Mouse (Mus musculus): Measurements from ENCODE around the gene Ncf1.

The Ncf1 gene

GRCm38 (mm10) chr5:134229391-134229790 is at the start of gene Ncf1:
Gene Ncf1 (minus strand): TSS chr5:134229625.
- in situ Hi-C loops (cut with MboI, MseI): no loop called here

- in situ Hi-C loops (cut with MboI, MseI): no loop called here
Measured at GRCm38 (mm10) chr5:134277109-134277508, 47.7 kb upstream of the Ncf1 start.

GRCm38 (mm10) chr5:134275556-134275955 is 46.1 kb upstream of the Ncf1 start:
- in situ Hi-C loops (cut with MboI, MseI): no loop called here

- in situ Hi-C loops (cut with MboI, MseI): no loop called here
Measured at GRCm38 (mm10) chr5:134275021-134275420, 45.6 kb upstream of the Ncf1 start.

DNA sequence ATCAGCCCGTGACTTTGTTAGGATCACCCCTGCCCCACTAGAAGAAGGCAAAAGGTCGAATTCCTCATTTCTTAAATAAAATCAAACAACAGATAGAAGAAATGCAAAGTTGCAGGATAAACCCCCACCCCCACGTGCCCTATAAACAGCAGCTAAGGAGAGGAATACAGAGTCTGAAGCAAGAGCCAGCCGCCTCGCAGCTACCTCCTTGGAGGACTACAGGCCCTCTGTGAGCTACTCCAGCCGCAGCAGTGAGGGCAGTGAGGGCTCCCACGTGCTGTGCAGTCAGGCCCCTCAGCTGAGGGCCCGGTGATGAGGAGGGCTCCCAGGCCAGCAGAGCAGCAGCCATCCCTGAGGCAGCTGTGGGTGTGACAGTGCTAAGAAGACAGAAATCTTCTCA is 44.3 kb upstream of the Ncf1 start:
- in situ Hi-C loops (cut with MboI, MseI): no loop called here

- in situ Hi-C loops (cut with MboI, MseI): no loop called here
Measured at GRCm38 (mm10) chr5:134272761-134273160, 43.3 kb upstream of the Ncf1 start.

- in situ Hi-C loops (cut with MboI, MseI): no loop called here
Measured at GRCm38 (mm10) chr5:134271421-134271820, 42.0 kb upstream of the Ncf1 start.

DNA sequence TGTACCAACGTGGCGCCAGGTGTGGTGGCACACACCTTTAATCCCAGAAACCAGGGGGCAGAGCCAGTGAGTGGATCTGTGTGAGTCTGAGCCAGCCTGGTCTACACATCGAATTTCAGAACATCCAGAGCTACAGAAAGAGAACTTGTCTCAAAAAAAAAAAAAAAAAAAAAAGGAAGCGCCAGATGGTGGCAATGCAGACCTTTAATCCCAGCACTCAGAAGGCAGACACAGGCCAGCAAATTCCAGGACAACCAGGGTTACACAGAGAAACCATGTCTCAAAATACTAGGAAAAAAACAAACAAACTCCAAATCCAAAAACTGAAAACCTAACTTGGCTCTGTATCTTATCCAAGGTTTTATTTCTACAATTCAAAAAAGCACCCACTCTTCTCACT is 41.1 kb upstream of the Ncf1 start:
- in situ Hi-C loops (cut with MboI, MseI): no loop called here

DNA sequence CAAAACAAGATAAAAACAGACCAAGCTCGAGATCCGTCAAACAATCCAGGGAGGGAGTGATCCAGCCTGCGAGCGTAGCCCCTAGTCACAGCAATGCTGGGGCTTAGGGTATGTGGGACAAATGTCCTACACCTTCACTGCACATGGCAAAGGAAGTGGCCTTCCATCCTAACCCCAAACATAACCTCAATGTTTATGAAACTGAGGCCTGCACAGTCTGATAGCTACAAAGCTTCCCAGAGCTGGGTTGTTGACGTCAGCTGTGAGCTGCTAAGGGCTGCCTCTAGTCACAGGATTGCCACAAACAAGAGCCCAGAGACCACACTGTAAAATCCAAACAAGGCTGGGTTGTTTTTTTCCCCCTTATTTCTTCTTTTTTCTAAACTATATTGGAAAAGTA is 40.3 kb upstream of the Ncf1 start:
- in situ Hi-C loops (cut with MboI, MseI): no loop called here

- in situ Hi-C loops (cut with MboI, MseI): no loop called here
Measured at GRCm38 (mm10) chr5:134268751-134269150, 39.3 kb upstream of the Ncf1 start.

GRCm38 (mm10) chr5:134266404-134266803 is 37.0 kb upstream of the Ncf1 start:
- in situ Hi-C loops (cut with MboI, MseI): no loop called here

DNA sequence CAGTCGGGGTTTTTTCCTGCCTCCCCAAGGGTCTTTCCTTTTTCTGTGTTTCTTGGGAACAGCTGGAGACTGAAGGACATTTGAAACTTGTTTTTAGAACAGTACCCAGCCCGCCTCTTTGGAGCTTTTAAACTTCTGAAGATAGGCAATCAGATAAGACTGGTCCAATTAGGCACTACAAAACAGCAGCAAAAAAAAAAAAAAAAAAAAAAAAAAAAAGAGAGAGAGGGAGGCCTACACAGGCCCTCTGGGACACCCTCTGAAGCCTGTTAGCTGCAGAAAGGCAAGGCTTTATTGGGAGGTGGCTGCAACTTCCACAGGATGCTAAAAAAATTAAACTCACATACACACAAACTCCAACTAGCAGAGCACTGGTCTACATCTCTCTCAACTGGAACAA is 36.5 kb upstream of the Ncf1 start:
- in situ Hi-C loops (cut with MboI, MseI): no loop called here

DNA sequence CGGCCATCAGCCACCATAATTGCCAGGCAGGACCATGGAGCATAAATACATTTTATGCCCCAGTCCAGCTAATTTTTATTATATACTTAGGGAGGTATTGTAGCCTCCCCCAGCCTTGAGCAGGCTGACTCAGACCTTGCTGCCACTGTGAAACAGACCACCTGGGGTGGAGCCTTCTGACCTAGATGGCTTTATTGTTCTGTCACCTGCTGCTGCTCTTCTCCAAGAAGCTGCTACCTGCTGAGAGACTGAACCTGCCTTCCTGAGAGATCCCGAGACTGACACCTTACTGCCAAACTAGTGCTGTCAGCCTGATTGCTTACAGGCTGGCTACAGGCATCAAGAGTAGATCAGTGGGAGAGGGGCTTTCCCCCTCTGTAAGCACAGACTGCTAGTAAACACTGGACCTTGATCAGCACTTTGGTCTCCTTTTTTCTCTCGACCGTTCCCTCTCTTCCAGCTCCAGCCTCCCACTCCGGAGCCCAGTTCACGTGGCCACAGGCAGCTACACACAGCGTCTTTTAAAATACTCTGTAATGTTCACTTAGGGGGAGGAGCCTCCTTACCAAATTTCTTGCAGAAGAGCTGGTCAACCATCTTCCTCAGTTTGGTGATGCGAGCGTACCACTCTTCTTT is 30.7 kb upstream of the Ncf1 start:
- in situ Hi-C loops (cut with MboI, MseI): no loop called here

GRCm38 (mm10) chr5:134258934-134259333 is 29.5 kb upstream of the Ncf1 start:
- in situ Hi-C loops (cut with MboI, MseI): no loop called here

DNA sequence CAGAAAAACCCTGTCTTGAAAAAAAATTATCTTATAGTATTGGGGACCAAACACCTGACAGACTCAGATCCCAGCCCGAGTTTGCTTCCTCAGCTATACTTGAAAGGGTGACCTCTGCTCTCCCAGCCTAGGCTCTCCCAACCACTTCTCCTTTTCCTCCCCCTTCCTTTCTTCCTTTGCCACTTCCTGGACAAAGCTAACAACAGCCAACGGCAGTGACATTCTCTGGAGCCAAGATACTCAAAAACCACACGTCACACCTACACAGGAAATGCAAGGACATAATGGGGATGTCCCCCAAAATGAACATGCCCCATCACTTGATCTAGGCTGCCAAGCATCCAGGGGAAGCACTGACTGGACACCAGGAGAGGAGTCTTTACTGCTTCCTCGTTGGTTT is 29.0 kb upstream of the Ncf1 start:
- in situ Hi-C loops (cut with MboI, MseI): no loop called here

DNA sequence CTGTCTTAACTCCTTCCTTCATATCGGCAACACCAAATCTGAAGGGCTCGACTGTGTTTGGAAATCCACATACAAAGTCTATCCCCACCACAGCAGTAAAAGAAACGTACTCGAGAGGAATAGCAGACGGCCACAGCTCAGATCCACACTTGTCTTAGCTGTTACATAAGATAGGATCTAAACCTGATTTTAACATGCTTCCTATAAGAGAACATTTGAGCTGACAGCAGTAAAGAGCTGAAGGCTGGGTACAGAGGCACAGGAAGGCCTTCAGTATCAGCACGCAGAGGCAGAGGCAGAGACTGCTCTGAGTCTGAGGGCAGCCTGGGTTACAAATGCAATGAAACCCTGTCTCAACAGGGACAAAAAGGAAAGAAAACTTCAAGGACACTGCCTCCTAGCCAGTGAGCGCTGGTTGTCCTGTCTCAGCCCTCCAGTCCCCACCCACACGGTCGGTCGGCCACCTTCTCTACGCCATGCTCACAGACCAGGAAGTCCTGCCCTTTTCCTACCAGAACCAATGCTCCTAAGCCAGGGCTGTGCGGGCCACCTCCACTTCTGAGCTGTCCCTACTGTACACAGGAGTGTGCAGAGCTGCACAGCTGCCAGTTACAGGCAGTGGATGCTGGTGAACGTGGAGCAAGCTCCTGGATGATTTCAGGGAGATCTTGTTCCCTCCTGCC is 28.1 kb upstream of the Ncf1 start:
- in situ Hi-C loops (cut with MboI, MseI): no loop called here

- in situ Hi-C loops (cut with MboI, MseI): no loop called here
Measured at GRCm38 (mm10) chr5:134255294-134255693, 25.9 kb upstream of the Ncf1 start.

- in situ Hi-C loops (cut with MboI, MseI): no loop called here
Measured at GRCm38 (mm10) chr5:134253806-134254205, 24.4 kb upstream of the Ncf1 start.

DNA sequence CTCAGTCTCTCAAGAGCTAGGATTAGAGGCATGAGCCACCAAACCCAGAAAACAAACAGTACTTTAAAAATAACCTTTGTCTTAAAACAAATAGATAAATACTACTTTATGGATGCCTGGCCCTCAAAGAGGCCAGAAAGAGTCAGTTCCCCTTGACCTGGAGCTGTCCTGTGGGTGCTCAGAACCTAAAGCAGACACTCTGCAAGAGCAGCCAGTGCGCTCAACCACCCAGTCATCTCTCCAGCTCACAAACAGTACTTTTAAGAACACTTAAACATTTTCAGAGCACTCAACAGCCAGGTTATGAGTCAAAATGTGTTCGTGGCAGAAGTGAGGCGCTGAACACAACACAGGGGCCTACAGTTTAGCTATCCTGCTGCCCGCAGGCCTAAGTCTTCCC is 21.7 kb upstream of the Ncf1 start:
- in situ Hi-C loops (cut with MboI, MseI): no loop called here

GRCm38 (mm10) chr5:134250601-134251000 is 21.2 kb upstream of the Ncf1 start:
- in situ Hi-C loops (cut with MboI, MseI): no loop called here

DNA sequence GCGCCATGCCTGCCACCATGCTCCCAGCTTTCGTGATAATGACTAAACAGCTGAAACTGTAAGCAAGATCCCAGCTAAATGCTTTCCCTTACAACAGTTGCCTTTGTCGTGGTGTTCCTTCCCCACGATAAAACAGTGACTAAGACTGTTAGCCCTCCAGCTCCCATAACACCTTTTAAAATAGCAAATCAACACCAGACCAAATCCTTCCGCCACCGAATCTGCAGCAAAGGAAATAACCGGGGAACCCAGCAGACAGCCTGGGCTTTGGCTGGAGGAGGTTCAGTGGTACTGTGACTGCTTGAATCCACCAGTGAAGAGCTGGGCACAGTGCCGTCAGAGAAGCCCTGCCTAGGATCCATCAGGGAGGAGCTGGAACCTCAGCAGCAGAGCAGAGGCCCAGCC is 19.8 kb upstream of the Ncf1 start:
- in situ Hi-C loops (cut with MboI, MseI): no loop called here

DNA sequence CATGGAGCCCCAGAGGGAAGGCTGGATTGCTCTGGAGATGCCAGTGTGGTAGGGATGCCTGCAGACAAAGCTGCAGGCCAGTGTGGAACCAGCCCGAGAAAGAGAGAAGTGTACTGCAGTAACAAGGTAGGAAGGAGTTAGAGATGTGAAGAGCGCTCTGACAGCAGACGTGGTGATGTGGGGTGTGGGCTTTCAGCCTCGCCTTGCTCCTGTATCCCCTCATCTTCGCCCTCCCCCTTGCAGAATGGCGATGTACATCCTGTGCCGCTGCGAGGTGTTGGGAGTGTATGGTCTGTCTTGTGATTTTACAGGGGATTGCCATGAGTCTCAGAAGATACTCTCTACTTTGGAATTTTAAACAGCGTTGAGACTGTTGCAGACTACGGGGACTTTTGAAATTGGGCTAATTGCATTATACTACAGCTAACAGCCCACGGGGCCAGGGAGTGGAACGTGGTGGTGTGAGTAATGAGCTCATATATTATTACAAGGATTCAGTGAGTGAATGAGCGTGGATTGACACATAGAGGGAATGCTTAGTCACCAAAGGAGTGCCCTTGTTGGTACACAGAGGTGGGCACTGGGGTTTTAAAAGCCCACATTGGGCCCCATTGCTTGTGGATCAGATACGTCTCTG is 19.3 kb upstream of the Ncf1 start:
- in situ Hi-C loops (cut with MboI, MseI): no loop called here

DNA sequence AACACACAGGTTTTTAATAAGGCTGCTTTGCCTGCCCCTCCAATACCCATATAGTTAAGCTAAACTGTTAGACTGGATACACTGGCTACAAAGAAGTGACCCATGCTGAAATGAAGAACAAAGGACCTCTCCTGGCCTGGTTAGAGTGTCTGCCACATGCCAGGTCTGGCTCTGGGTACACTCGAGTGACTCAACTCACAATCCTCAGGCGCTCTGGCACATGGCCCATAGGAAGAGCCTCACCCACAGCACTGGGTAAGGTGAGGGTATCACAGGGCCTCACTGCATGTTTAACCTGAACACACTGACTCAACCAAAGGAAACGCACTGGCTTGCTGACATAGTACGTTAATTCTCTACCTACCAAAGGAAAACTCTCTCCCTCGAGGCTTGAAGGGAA is 16.7 kb upstream of the Ncf1 start:
- in situ Hi-C loops (cut with MboI, MseI): no loop called here
